In genomic region chr14:104688440-104688839, GRCm38 (mm10) we compare ENCODE assay signal across 18 mouse cellular contexts.
"Had no signal": no experiment of that assay in that cellular context is flagged by ENCODE, and none has a peak within 500 bp of the region (broad histone marks: within the 10 kb centered on the region; RNA-seq: fewer than 3 reads in every experiment).

No protein-coding gene starts in this region.

- H3K9me3 ChIP-seq: lung, embryonic 15.5 days; midbrain, embryonic 13.5 days; neural tube, embryonic 12.5 days; stomach, embryonic 15.5 days had no signal

- H3K4me3 ChIP-seq: lung, embryonic 15.5 days; megakaryocyte, embryonic 14.5 days; midbrain, embryonic 13.5 days; neural tube, embryonic 12.5 days; stomach, embryonic 15.5 days had no signal

- H3K27ac ChIP-seq: lung, embryonic 15.5 days; macrophage; midbrain, embryonic 13.5 days; neural tube, embryonic 12.5 days; stomach, embryonic 15.5 days; stomach, postnatal 0 days had no signal

- DNase-seq: liver, postnatal 0 days; lung, adult 2 months; lung, postnatal 14 days; lung, postnatal 36 days; right cerebral cortex, postnatal 14 days; thymus, adult 2 months; thymus, postnatal 25 days; thymus, postnatal 4 days had no signal

- H3K27me3 ChIP-seq: lung, embryonic 15.5 days; megakaryocyte, embryonic 14.5 days; midbrain, embryonic 13.5 days; neural tube, embryonic 12.5 days; stomach, embryonic 15.5 days had no signal

- H3K4me2 ChIP-seq: lung, embryonic 15.5 days; midbrain, embryonic 11.5 days; midbrain, embryonic 13.5 days; neural tube, embryonic 12.5 days; stomach, embryonic 15.5 days had no signal

- H3K36me3 ChIP-seq: lung, embryonic 15.5 days; midbrain, embryonic 13.5 days; neural tube, embryonic 12.5 days; stomach, embryonic 15.5 days had no signal

- H3K4me1 ChIP-seq: lung, embryonic 15.5 days; megakaryocyte, embryonic 14.5 days; midbrain, embryonic 13.5 days; neural tube, embryonic 12.5 days; stomach, embryonic 15.5 days had no signal

- ATAC-seq: liver, postnatal 0 days; lung, postnatal 0 days; midbrain, embryonic 13.5 days; midbrain, embryonic 16.5 days had no signal

- H3K9ac ChIP-seq: liver, postnatal 0 days; lung, embryonic 15.5 days; midbrain, embryonic 13.5 days; neural tube, embryonic 12.5 days; stomach, embryonic 15.5 days had no signal
